Mouse (Mus musculus) spleen, adult 2 months (tissue): ENCODE measurements around the gene Cerkl.

ENCODE experiments used
- CTCF ChIP-seq: fragments of 200-500 bp; IDR thresholded peaks from 2 replicates; pipeline ENCODE4 v1.5.1; 2011; ENCODE audit warnings: mild to moderate bottlenecking, inconsistent platforms; ENCODE audit not compliant: insufficient read depth, insufficient read length, insufficient replicate concordance; ENCODE audit errors: extremely low read depth
- POLR2A ChIP-seq: fragments of 200-500 bp; IDR thresholded peaks from 2 replicates; pipeline ENCODE4 v1.6.1; 2011; ENCODE audit warnings: low read depth, low read length, inconsistent platforms

GRCm38 (mm10) chr2:79354773-79355172 is 101.8 kb downstream of the Cerkl start:
- TF ChIP-seq POLR2A (no peak), CTCF (no peak)
